Mouse (Mus musculus): ENCODE results near the gene Susd1.

GRCm38 (mm10) chr4:59318602-59319001 lies 119.8 kb downstream of the Susd1 start:
- TF ChIP-seq CTCF (IDR thresholded peaks at IDR 0.05; ENCODE audit: low read depth, low read length) (no peak), TAL1 (conservative IDR thresholded peaks at IDR 0.05; ENCODE audit: low read depth, low read length) (no peak), POLR2AphosphoS5 (IDR thresholded peaks at IDR 0.05; ENCODE audit: insufficient replicate concordance, low read depth, low read length) (no peak)

Data from G1E (cell line).